In genomic region chr15:4020711-4021110, GRCm38 (mm10) we compare ENCODE assay signal across 18 mouse cellular contexts. TPM values are rescaled to one million over a fixed set of nuclear protein-coding genes. Genes with fewer than 3 reads are reported as not detected.
DNase-seq lines count a peak whose midpoint lies in the region; ATAC-seq and TF ChIP-seq lines count a peak whose summit lies in the region.
"Had no signal": no experiment of that assay in that cellular context is flagged by ENCODE, and none has a peak within 500 bp of the region (broad histone marks: within the 10 kb centered on the region; RNA-seq: fewer than 3 reads in every experiment).

No protein-coding gene starts in this region.

- ATAC-seq in heart, embryonic 12.5 days (ENCODE audit: insufficient number of reproducible peaks, low FRiP score), result no peak
- peak; percentile 50; the same call in 1 of the 2 replicates for ATAC-seq in limb, embryonic 14.5 days (ENCODE audit: low FRiP score, low read depth)
- ATAC-seq: forebrain, embryonic 13.5 days had no signal

- H3K9ac ChIP-seq in heart, embryonic 12.5 days, result no peak overlapping the region
- no peak overlapping the region for H3K9ac ChIP-seq in limb, embryonic 14.5 days (ENCODE audit: low read depth, low read length, severe bottlenecking)
- H3K9ac ChIP-seq: forebrain, embryonic 13.5 days; limb, embryonic 15.5 days; liver, embryonic 15.5 days had no signal

- H3K4me3 ChIP-seq in heart, embryonic 12.5 days, result no peak overlapping the region
- H3K4me3 ChIP-seq in limb, embryonic 14.5 days (replicated peaks; ENCODE audit: low read length), result no peak overlapping the region
- H3K4me3 ChIP-seq in limb, embryonic 10.5 days, result no peak overlapping the region
- H3K4me3 ChIP-seq: forebrain, embryonic 13.5 days; limb, embryonic 15.5 days; liver, embryonic 15.5 days had no signal

- H3K36me3 ChIP-seq in heart, embryonic 12.5 days, result no peaks in the 10 kb centered on the region
- H3K36me3 ChIP-seq in limb, embryonic 14.5 days (ENCODE audit: control insufficient read depth, insufficient read depth, low read length), result no peaks in the 10 kb centered on the region
- no peaks in the 10 kb centered on the region for H3K36me3 ChIP-seq in limb, embryonic 10.5 days
- H3K36me3 ChIP-seq: G1E; limb, embryonic 15.5 days; liver, embryonic 15.5 days had no signal

- 60% methylated on average over 4 of the region's 4 CpGs for WGBS in heart, embryonic 12.5 days
- 49% methylated on average over 4 of the region's 4 CpGs for WGBS in limb, embryonic 14.5 days
- 83% methylated on average over 4 of the region's 4 CpGs for WGBS in limb, embryonic 10.5 days

- TF ChIP-seq POLR2A in limb, embryonic 14.5 days (IDR thresholded peaks at IDR 0.05; ENCODE audit: borderline replicate concordance, extremely low read depth, insufficient read depth, insufficient read length), result no peak

- peak; percentile 35 to 47 for DNase-seq in heart, adult 18-20 months
- peak; percentile 38 for DNase-seq in limb, embryonic 14.5 days (ENCODE audit: low spot score)
- no peak for DNase-seq in limb, embryonic 10.5 days (ENCODE audit: low spot score)
- peak; percentile 34 for DNase-seq in A20 (ENCODE audit: low read depth, low spot score)
- DNase-seq in NIH3T3 (ENCODE audit: low read depth), result peak; percentile 50
- no peak for DNase-seq in thymus, postnatal 25 days
- DNase-seq: cerebellum, adult 2 months; cerebellum, postnatal 36 days; kidney, adult 11 months; retina, postnatal 1 day; thymus, postnatal 14 days had no signal

- no peaks in the 10 kb centered on the region for H3K9me3 ChIP-seq in heart, embryonic 12.5 days (replicated peaks)
- no peaks in the 10 kb centered on the region for H3K9me3 ChIP-seq in limb, embryonic 14.5 days (ENCODE audit: control insufficient read depth, low read length)
- H3K9me3 ChIP-seq in limb, embryonic 10.5 days (replicated peaks), result no peaks in the 10 kb centered on the region
- H3K9me3 ChIP-seq: forebrain, embryonic 13.5 days; G1E; limb, embryonic 15.5 days; liver, embryonic 15.5 days had no signal

- no peak overlapping the region for H3K27ac ChIP-seq in heart, embryonic 12.5 days (ENCODE audit: poor library complexity, severe bottlenecking)
- H3K27ac ChIP-seq in limb, embryonic 14.5 days (replicated peaks; ENCODE audit: low read depth, low read length), result no peak overlapping the region
- no peak overlapping the region for H3K27ac ChIP-seq in limb, embryonic 10.5 days
- H3K27ac ChIP-seq: forebrain, embryonic 13.5 days; kidney, postnatal 0 days; limb, embryonic 15.5 days; liver, embryonic 15.5 days had no signal

- no peaks in the 10 kb centered on the region for H3K27me3 ChIP-seq in heart, embryonic 12.5 days (replicated peaks)
- no peaks in the 10 kb centered on the region for H3K27me3 ChIP-seq in limb, embryonic 14.5 days (ENCODE audit: control insufficient read depth, insufficient read depth, low read length)
- H3K27me3 ChIP-seq in limb, embryonic 10.5 days (ENCODE audit: low read depth, poor library complexity, severe bottlenecking), result no peaks in the 10 kb centered on the region
- H3K27me3 ChIP-seq: forebrain, embryonic 13.5 days; limb, embryonic 15.5 days; liver, embryonic 15.5 days had no signal

- peaks cover 7% of the 10 kb centered on the region for H3K4me1 ChIP-seq in heart, embryonic 12.5 days (replicated peaks)
- 0 out of 2 replicates have a peak, but pooled peaks cover 3% of the 10 kb centered on the region for H3K4me1 ChIP-seq in limb, embryonic 14.5 days (ENCODE audit: control insufficient read depth, insufficient read depth, low read length)
- peaks cover 3% of the 10 kb centered on the region; the same call in 1 of the 2 replicates for H3K4me1 ChIP-seq in limb, embryonic 10.5 days
- H3K4me1 ChIP-seq: liver, embryonic 15.5 days had no signal

- no peak overlapping the region for H3K4me2 ChIP-seq in heart, embryonic 12.5 days
- no peak overlapping the region for H3K4me2 ChIP-seq in limb, embryonic 14.5 days (replicated peaks; ENCODE audit: low read depth, low read length, severe bottlenecking)
- H3K4me2 ChIP-seq: forebrain, embryonic 13.5 days; limb, embryonic 15.5 days; liver, embryonic 15.5 days; midbrain, embryonic 11.5 days had no signal

RNA-seq across cellular contexts. Expression of gene Oxct1, which starts 5.5 kb away (rescaled TPM):
- 1,000 to 10,000 TPM; 1,232 to 1,451 TPM for total RNA-seq in heart, adult 18-20 months (2021)
- polyA plus RNA-seq in heart, embryonic 12.5 days (2016; fragmentation: Nextera tagmentation; extraction: Ambion mirVana), result 332 and 335 TPM in 2 replicates
- polyA plus RNA-seq in limb, embryonic 14.5 days (2012; rRNA removed), result 58.6 and 75.4 TPM in 2 replicates
- 252 and 255 TPM in 2 replicates for polyA plus RNA-seq in limb, embryonic 14.5 days (2014; fragmentation: Nextera tagmentation; extraction: Ambion mirVana)
- 79.0 and 116 TPM in 2 replicates for polyA plus RNA-seq in limb, embryonic 10.5 days (2016; fragmentation: Nextera tagmentation; extraction: Ambion mirVana)

RNA-seq across cellular contexts. Expression of gene AW549877, which starts 25.2 kb away (rescaled TPM):
- 10 to 100 TPM; 15.8 to 21.3 TPM for total RNA-seq in heart, adult 18-20 months (2021)
- 38.4 and 40.9 TPM in 2 replicates for polyA plus RNA-seq in heart, embryonic 12.5 days (2016; fragmentation: Nextera tagmentation; extraction: Ambion mirVana)
- 59.9 and 81.1 TPM in 2 replicates for polyA plus RNA-seq in limb, embryonic 14.5 days (2012; rRNA removed)
- polyA plus RNA-seq in limb, embryonic 14.5 days (2014; fragmentation: Nextera tagmentation; extraction: Ambion mirVana), result 46.3 and 47.0 TPM in 2 replicates
- 26.5 and 32.8 TPM in 2 replicates for polyA plus RNA-seq in limb, embryonic 10.5 days (2016; fragmentation: Nextera tagmentation; extraction: Ambion mirVana)

RNA-seq across cellular contexts. Expression of gene Fbxo4, which starts 41.3 kb away (rescaled TPM):
- 1 to 10 TPM; 7.0 to 7.8 TPM for total RNA-seq in heart, adult 18-20 months (2021)
- polyA plus RNA-seq in heart, embryonic 12.5 days (2016; fragmentation: Nextera tagmentation; extraction: Ambion mirVana), result 10.6 and 11.1 TPM in 2 replicates
- 9.5 and 11.2 TPM in 2 replicates for polyA plus RNA-seq in limb, embryonic 14.5 days (2012; rRNA removed)
- 12.5 and 13.0 TPM in 2 replicates for polyA plus RNA-seq in limb, embryonic 14.5 days (2014; fragmentation: Nextera tagmentation; extraction: Ambion mirVana)
- 3.2 and 3.4 TPM in 2 replicates for polyA plus RNA-seq in limb, embryonic 10.5 days (2016; fragmentation: Nextera tagmentation; extraction: Ambion mirVana)

Comparison
In these comparisons a context has a peak if more than half of its experiments do, and no peak if none do; other contexts are left out.
1. DNase-seq: peak in heart, adult 18-20 months (2 of 2), limb, embryonic 14.5 days (single experiment), A20 (single experiment) and NIH3T3 (single experiment); none in limb, embryonic 10.5 days (single experiment) and thymus, postnatal 25 days (single experiment).